Mouse (Mus musculus) embryonic facial prominence, embryonic 12.5 days (tissue): ENCODE measurements around the gene Slc6a20a. TPM values are rescaled to one million over a fixed set of nuclear protein-coding genes. Genes with fewer than 3 reads are reported as not detected.
A peak's percentile ranks its signal among the peaks of the same experiment; 100 is the strongest.
"Not testable (repeated sequence)": the region's sequence is repeated elsewhere in the genome, so short reads cannot be mapped to it uniquely, and the experiment has no call there.

Experiments used
- ATAC-seq: fragments of 200-750 bp; cut with Nextera tagmentation; 2 replicates; pipeline ENCODE4 v1.8.0; 2017; ENCODE audit not compliant: insufficient number of reproducible peaks, insufficient read depth, low FRiP score, low TSS enrichment
- H3K27ac ChIP-seq: fragments of 300-500 bp; sonication (generic); 2 replicates; pipeline ENCODE4 v1.5.1; 2016; ENCODE audit warnings: mild to moderate bottlenecking
- H3K27me3 ChIP-seq: fragments of 300-500 bp; sonication (generic); 2 replicates; pipeline ENCODE4 v1.6.1; 2016; ENCODE audit warnings: mild to moderate bottlenecking, moderate library complexity
- H3K36me3 ChIP-seq: fragments of 300-500 bp; sonication (generic); 2 replicates; pipeline ENCODE4 v1.6.1; 2016; ENCODE audit warnings: mild to moderate bottlenecking
- H3K4me1 ChIP-seq: fragments of 300-500 bp; sonication (generic); 2 replicates; pipeline ENCODE4 v1.6.1; 2016
- H3K4me2 ChIP-seq: fragments of 300-500 bp; sonication (generic); replicated peaks from 2 replicates; pipeline ENCODE4 v1.6.1; 2016; ENCODE audit warnings: mild to moderate bottlenecking, moderate library complexity
- H3K4me3 ChIP-seq: fragments of 300-500 bp; sonication (generic); 2 replicates; pipeline ENCODE4 v1.5.1; 2016; ENCODE audit warnings: mild to moderate bottlenecking
- H3K9ac ChIP-seq: fragments of 300-500 bp; sonication (generic); 2 replicates; pipeline ENCODE4 v1.6.1; 2016; ENCODE audit warnings: mild to moderate bottlenecking, moderate library complexity
- H3K9me3 ChIP-seq: fragments of 300-500 bp; sonication (generic); 2 replicates; pipeline ENCODE4 v1.6.1; 2016; ENCODE audit warnings: mild to moderate bottlenecking, moderate library complexity
- WGBS: fragments of 180-500 bp; shearing (Covaris S2); methylation state at CpG from one replicate; pipeline ENCODE4 v1.1.7; 2016; 5-methylcytosine and 5-hydroxymethylcytosine counted together
- polyA plus RNA-seq: library from polyadenylated mRNA; unstranded; fragments of >200 nt; fragmentation: Nextera tagmentation; extraction: Ambion mirVana; gene quantifications from 2 replicates; pipeline ENCODE4 v1.2.1, GENCODE M21; 2016

Slc6a20a gene
- polyA plus RNA-seq, 1 experiment from 2014 or later = 0.40 TPM

DNA sequence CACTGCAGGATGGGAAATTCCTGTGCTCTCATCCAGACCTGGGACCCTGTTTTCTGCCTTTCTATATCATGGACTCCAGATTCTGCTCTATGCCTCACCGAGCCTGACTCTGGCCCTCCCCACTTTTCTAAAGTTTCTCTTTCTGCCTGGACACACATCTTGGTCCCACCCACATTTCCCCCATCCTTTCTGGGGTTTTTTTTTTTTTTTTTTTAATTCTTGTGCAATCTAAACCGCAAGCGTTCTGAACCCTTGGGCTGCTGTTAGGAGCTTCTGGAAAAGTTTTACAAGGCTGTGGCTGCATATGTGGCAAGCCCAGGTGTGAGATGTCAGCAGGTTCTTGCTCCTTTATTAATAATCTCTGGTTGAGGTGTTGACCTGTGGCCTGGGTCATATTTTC, 5.0 kb upstream of the Slc6a20a start:
- Histone ChIP-seq H3K27ac (no peak overlapping the region), H3K9ac (no peak overlapping the region), H3K36me3 (no peaks in the 10 kb centered on the region), H3K4me1 (peaks cover 3% of the 10 kb centered on the region), H3K9me3 (no peaks in the 10 kb centered on the region), H3K4me3 (no peak overlapping the region), H3K27me3 (peaks cover 18% of the 10 kb centered on the region), H3K4me2 (no peak overlapping the region)
- WGBS = 51% methylated on average over 3 of the region's 3 CpGs
- ATAC-seq = no peak

- Histone ChIP-seq H3K9ac (no peak overlapping the region), H3K36me3 (no peaks in the 10 kb centered on the region), H3K9me3 (no peaks in the 10 kb centered on the region), H3K27me3 (peaks cover 55% of the 10 kb centered on the region), H3K4me1 (peaks cover 9% of the 10 kb centered on the region), H3K27ac (no peak overlapping the region), H3K4me2 (peak overlapping the region; percentile 75), H3K4me3 (no peak overlapping the region)
- WGBS = 20% methylated on average over 2 of the region's 2 CpGs
- no peak for ATAC-seq
Observed at GRCm38 (mm10) chr9:123679198-123679597, 513 bp upstream of the Slc6a20a start.

DNA sequence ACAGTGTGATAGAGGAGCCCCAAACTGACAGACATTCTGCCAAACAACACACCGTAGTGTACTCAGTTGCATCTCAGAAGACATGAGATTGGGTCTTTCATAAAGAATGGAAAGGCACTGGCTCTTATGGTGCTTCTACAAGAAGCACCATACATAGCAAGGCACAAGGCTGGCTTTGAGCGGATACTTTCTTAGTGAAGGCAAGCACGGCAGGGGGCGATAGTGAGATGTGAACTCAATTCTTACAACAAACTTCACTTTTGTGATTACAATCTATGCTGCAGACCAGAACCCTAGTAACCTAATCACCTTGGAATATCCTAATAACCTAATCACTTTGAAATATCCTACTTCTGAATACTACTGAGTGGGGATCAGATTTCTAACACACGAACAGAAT, 13.0 kb downstream of the Slc6a20a start:
- 50% methylated on average over 5 of the region's 5 CpGs for WGBS
- ATAC-seq = no peak

GRCm38 (mm10) chr9:123659986-123660676, 18.6 kb downstream of the Slc6a20a start:
- H3K4me3 ChIP-seq, H3K4me2 ChIP-seq, H3K9me3 ChIP-seq, H3K27me3 ChIP-seq, H3K4me1 ChIP-seq, ATAC-seq, H3K27ac ChIP-seq, H3K36me3 ChIP-seq, H3K9ac ChIP-seq: not testable (repeated sequence)
- WGBS = 85% methylated on average over 18 of the region's 18 CpGs

More for the DNA sequence above, 13.0 kb downstream of the Slc6a20a start:
- Histone ChIP-seq H3K9ac (no peak overlapping the region), H3K9me3 (no peaks in the 10 kb centered on the region), H3K27me3 (no peaks in the 10 kb centered on the region), H3K36me3 (no peaks in the 10 kb centered on the region), H3K4me1 (no peaks in the 10 kb centered on the region), H3K4me2 (no peak overlapping the region), H3K27ac (no peak overlapping the region), H3K4me3 (no peak overlapping the region)

DNA sequence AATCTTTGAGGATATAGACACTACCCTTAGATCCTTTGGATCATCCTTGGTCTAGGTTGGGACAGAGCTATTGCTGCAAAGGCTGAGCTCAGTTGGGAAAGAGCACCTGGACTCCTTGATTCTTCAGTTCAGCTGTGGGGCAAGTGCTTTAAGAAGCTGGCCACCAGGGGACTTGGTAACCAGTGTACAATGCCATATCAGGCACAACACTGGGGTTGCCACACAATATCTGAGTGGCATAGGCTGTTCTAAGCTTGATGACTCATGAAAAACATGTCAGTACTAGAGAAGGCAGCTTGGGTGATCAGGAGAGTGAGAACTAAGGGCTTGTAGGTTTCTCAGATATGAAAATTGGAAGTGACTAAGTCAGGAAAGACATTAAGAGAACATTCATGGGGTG, 19.7 kb downstream of the Slc6a20a start:
- no peaks in the 10 kb centered on the region for H3K4me1 ChIP-seq
- no peaks in the 10 kb centered on the region for H3K27me3 ChIP-seq
- no peak overlapping the region for H3K9ac ChIP-seq

DNA sequence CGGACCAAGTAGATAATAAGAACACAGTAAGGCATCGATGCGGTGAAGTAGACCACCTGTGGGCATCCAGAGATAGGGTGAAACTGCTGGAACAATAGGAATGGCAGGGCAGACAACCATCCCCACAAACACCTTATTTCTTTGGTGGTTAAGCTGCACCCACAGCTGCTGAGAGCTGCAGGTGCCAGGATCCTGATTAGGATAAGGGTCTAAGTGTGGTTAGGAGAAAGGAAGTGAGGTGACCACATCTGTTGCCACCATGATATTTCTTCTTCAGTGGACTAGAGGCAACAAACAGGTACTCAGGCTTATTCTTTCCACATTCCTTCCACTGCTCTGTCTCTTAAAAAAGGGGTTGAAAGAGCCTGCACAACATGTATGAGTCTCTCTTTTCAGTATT, 21.2 kb downstream of the Slc6a20a start:
- H3K27ac ChIP-seq = no peak overlapping the region
- H3K9me3 ChIP-seq = no peaks in the 10 kb centered on the region
- no peak overlapping the region for H3K4me2 ChIP-seq
- WGBS = 77% methylated on average over 3 of the region's 3 CpGs
- H3K27me3 ChIP-seq = no peaks in the 10 kb centered on the region
- H3K9ac ChIP-seq = no peak overlapping the region
- H3K4me3 ChIP-seq = no peak overlapping the region
- no peaks in the 10 kb centered on the region for H3K36me3 ChIP-seq
- H3K4me1 ChIP-seq = no peaks in the 10 kb centered on the region
- ATAC-seq = no peak

More for the DNA sequence above, 19.7 kb downstream of the Slc6a20a start:
- Histone ChIP-seq H3K27ac (no peak overlapping the region), H3K9me3 (no peaks in the 10 kb centered on the region), H3K4me3 (no peak overlapping the region), H3K4me2 (no peak overlapping the region), H3K36me3 (no peaks in the 10 kb centered on the region)
- no peak for ATAC-seq

DNA sequence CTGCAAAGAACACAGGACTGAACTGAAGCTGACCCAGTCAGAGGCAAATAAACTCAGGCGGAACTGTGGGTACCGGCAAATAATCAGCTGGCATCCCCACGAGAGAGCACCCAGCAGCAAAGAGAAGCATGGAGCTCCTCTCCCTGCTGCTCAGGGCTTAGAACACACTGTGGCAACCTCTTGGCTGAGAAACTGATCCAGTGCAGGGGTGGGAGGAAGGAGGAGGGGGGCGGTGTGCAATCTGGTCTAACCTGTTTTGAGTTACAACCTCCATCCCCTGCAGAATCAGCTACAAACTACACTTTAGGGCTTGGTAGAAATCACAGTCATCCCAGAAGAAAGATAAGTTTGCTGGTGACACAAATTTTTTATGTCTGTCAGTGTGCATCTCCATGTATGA, 27.3 kb downstream of the Slc6a20a start:
- no peak overlapping the region for H3K9ac ChIP-seq
- WGBS = 35% methylated on average over 4 of the region's 4 CpGs

GRCm38 (mm10) chr9:123649785-123650511, 28.7 kb downstream of the Slc6a20a start:
- ATAC-seq = no peak

More for the DNA sequence above, 27.3 kb downstream of the Slc6a20a start:
- Histone ChIP-seq H3K27me3 (no peaks in the 10 kb centered on the region), H3K4me1 (no peaks in the 10 kb centered on the region), H3K4me3 (no peak overlapping the region), H3K9me3 (no peaks in the 10 kb centered on the region), H3K36me3 (no peaks in the 10 kb centered on the region), H3K4me2 (no peak overlapping the region), H3K27ac (no peak overlapping the region)
- ATAC-seq = no peak

GRCm38 (mm10) chr9:123640106-123640505, 38.6 kb downstream of the Slc6a20a start:
- Histone ChIP-seq H3K4me2 (no peak overlapping the region), H3K27ac (no peak overlapping the region), H3K9me3 (no peaks in the 10 kb centered on the region), H3K4me3 (no peak overlapping the region), H3K27me3 (no peaks in the 10 kb centered on the region), H3K9ac (no peak overlapping the region), H3K36me3 (no peaks in the 10 kb centered on the region), H3K4me1 (no peaks in the 10 kb centered on the region)
- no peak for ATAC-seq
- 52% methylated on average over 1 of the region's 1 CpGs for WGBS

More at GRCm38 (mm10) chr9:123649785-123650511, 28.7 kb downstream of the Slc6a20a start:
- Histone ChIP-seq H3K4me1 (no peaks in the 10 kb centered on the region), H3K36me3 (no peaks in the 10 kb centered on the region), H3K27me3 (no peaks in the 10 kb centered on the region), H3K4me2 (no peak overlapping the region), H3K4me3 (no peak overlapping the region), H3K9ac (no peak overlapping the region), H3K27ac (no peak overlapping the region), H3K9me3 (no peaks in the 10 kb centered on the region)
- WGBS = 77% methylated on average over 2 of the region's 2 CpGs

- no peaks in the 10 kb centered on the region for H3K36me3 ChIP-seq
- H3K4me1 ChIP-seq = no peaks in the 10 kb centered on the region
- H3K4me3 ChIP-seq = no peak overlapping the region
- H3K9me3 ChIP-seq = no peaks in the 10 kb centered on the region
- no peak for ATAC-seq
- 65% methylated on average over 1 of the region's 1 CpGs for WGBS
- no peaks in the 10 kb centered on the region for H3K27me3 ChIP-seq
- H3K27ac ChIP-seq = no peak overlapping the region
- no peak overlapping the region for H3K9ac ChIP-seq
- no peak overlapping the region for H3K4me2 ChIP-seq
Observed at GRCm38 (mm10) chr9:123638668-123639089, 40.0 kb downstream of the Slc6a20a start.

DNA sequence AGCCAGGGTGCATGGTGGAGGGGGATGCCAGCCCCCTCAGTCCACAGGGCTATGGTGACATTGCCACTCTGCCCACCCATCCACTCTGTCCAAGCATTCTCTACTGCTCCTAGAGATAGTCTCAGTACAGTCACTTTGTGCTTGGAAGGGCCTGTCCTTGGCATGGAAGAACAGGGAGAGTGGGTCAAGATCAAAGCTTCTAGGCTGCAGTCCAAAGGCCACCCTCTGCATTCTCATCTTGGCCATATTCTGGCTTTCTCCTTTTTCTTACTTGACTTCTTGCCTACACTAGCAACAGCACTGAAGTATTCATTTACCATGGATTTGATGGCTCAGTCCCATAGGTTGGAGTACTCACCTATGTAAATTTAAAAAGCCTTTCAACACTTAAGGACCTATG, 40.5 kb downstream of the Slc6a20a start:
- no peak overlapping the region for H3K27ac ChIP-seq
- no peaks in the 10 kb centered on the region for H3K4me1 ChIP-seq
- H3K4me3 ChIP-seq = no peak overlapping the region
- no peaks in the 10 kb centered on the region for H3K36me3 ChIP-seq
- no peak overlapping the region for H3K9ac ChIP-seq
- H3K9me3 ChIP-seq = no peaks in the 10 kb centered on the region
- no peak for ATAC-seq
- H3K27me3 ChIP-seq = no peaks in the 10 kb centered on the region
- no peak overlapping the region for H3K4me2 ChIP-seq

- H3K27me3 ChIP-seq = no peaks in the 10 kb centered on the region
- 62% methylated on average over 5 of the region's 5 CpGs for WGBS
- H3K4me3 ChIP-seq = no peak overlapping the region
- no peak for ATAC-seq
- no peaks in the 10 kb centered on the region for H3K4me1 ChIP-seq
- H3K4me2 ChIP-seq = no peak overlapping the region
- H3K27ac ChIP-seq = no peak overlapping the region
- no peaks in the 10 kb centered on the region for H3K36me3 ChIP-seq
- H3K9ac ChIP-seq = no peak overlapping the region
- no peaks in the 10 kb centered on the region for H3K9me3 ChIP-seq
Observed at GRCm38 (mm10) chr9:123636771-123637170, 41.9 kb downstream of the Slc6a20a start.
